Mouse (Mus musculus) kidney, adult 2 months (tissue): Measurements from ENCODE around the gene Fam192a.

ENCODE experiments used
- CTCF ChIP-seq: fragments of 200-500 bp; conservative IDR thresholded peaks from 2 replicates; pipeline ENCODE4 v1.5.1; 2011; ENCODE audit warnings: low read depth, mild to moderate bottlenecking, control low read depth, low read length, moderate library complexity, mixed read lengths; ENCODE audit not compliant: insufficient read depth, insufficient read length
- POLR2A ChIP-seq: fragments of 200-500 bp; IDR thresholded peaks from one replicate; pipeline ENCODE4 v1.6.1; 2011; ENCODE audit warnings: low read depth, low read length, control low read depth

- TF ChIP-seq POLR2A = no peak
- TF ChIP-seq CTCF = no peak
Observed at GRCm38 (mm10) chr8:94549482-94549881, 52.3 kb downstream of the Fam192a start.
